Mouse (Mus musculus): Measurements from ENCODE around the gene Cyp4x1. TPM values are rescaled to one million over a fixed set of nuclear protein-coding genes. Genes with fewer than 3 reads are reported as not detected.

Gene Cyp4x1
- polyA plus RNA-seq, 1 experiment from 2014 or later, result 0.06 TPM

GRCm38 (mm10) chr4:115063518-115064239 lies 70.4 kb downstream of the Cyp4x1 start:
- Histone ChIP-seq H3K36me3 (peaks cover 77% of the 10 kb centered on the region), H3K9ac (peak overlapping the region; percentile 98), H3K9me3 (replicated peaks) (no peaks in the 10 kb centered on the region), H3K4me3 (replicated peaks) (peak overlapping the region; percentile 74), H3K4me2 (peak overlapping the region; percentile 99), H3K27ac (peak overlapping the region; percentile 81), H3K27me3 (peaks cover 37% of the 10 kb centered on the region), H3K4me1 (replicated peaks) (peaks cover 63% of the 10 kb centered on the region)
- ATAC-seq (ENCODE audit: low read depth) (no peak), DNase-seq (no peak)
- whole genome bisulfite sequencing (ENCODE audit: insufficient replicate concordance), result 5% methylated on average over 31 of the region's 31 CpGs

- peaks cover 56% of the 10 kb centered on the region for H3K4me1 ChIP-seq (replicated peaks)
Observed at GRCm38 (mm10) chr4:115062875-115063517, 71.1 kb downstream of the Cyp4x1 start.

DNA sequence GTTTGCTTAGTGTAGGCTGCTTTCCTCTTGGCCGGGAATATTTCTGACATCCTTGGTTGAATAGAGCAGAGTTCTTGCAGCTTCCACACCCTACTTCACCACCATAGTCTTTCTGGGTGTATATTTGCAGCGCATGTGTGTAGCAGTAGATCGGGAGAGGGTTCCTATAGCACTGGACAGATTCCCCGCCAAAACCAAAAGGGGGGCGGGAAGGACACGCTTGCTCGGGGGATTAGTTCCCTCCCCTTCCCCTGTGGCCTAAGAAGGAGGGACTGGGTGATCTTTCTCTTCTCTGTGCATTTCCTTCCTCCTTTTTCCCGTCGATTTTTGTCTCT lies 71.6 kb downstream of the Cyp4x1 start:
- H3K4me1 ChIP-seq (replicated peaks), result peaks cover 56% of the 10 kb centered on the region
- ATAC-seq (ENCODE audit: low read depth), result peak; percentile 26
- peak overlapping the region; percentile 99 for H3K4me2 ChIP-seq
- DNase-seq, result no peak
- peak overlapping the region; percentile 98 for H3K9ac ChIP-seq
- no peaks in the 10 kb centered on the region for H3K9me3 ChIP-seq (replicated peaks)
- peaks cover 65% of the 10 kb centered on the region for H3K36me3 ChIP-seq
- peak overlapping the region; percentile 74 for H3K4me3 ChIP-seq (replicated peaks)
- 0% methylated on average over 9 of the region's 9 CpGs for WGBS (ENCODE audit: insufficient replicate concordance)
- peaks cover 37% of the 10 kb centered on the region for H3K27me3 ChIP-seq
- H3K27ac ChIP-seq, result peak overlapping the region; percentile 81

More at GRCm38 (mm10) chr4:115062875-115063517, 71.1 kb downstream of the Cyp4x1 start:
- H3K27me3 ChIP-seq, result peaks cover 37% of the 10 kb centered on the region
- peak overlapping the region; percentile 74 for H3K4me3 ChIP-seq (replicated peaks)
- peak overlapping the region; percentile 99 for H3K4me2 ChIP-seq
- WGBS (ENCODE audit: insufficient replicate concordance), result 0% methylated on average over 41 of the region's 58 CpGs
- peak overlapping the region; percentile 81 for H3K27ac ChIP-seq
- DNase-seq, result peak; percentile 68
- no peaks in the 10 kb centered on the region for H3K9me3 ChIP-seq (replicated peaks)
- ATAC-seq (ENCODE audit: low read depth), result peak; percentile 50
- H3K9ac ChIP-seq, result peak overlapping the region; percentile 98
- H3K36me3 ChIP-seq, result peaks cover 70% of the 10 kb centered on the region

- H3K27ac ChIP-seq, result peak overlapping the region; percentile 99
- H3K27me3 ChIP-seq, result peaks cover 37% of the 10 kb centered on the region
- no peak for DNase-seq
- 15% methylated on average over 3 of the region's 3 CpGs for WGBS (ENCODE audit: insufficient replicate concordance)
- peak overlapping the region; percentile 98 for H3K9ac ChIP-seq
- no peaks in the 10 kb centered on the region for H3K9me3 ChIP-seq (replicated peaks)
- H3K4me3 ChIP-seq (replicated peaks), result peak overlapping the region; percentile 74
- H3K4me2 ChIP-seq, result peak overlapping the region; percentile 99
- peaks cover 48% of the 10 kb centered on the region for H3K36me3 ChIP-seq
- peaks cover 51% of the 10 kb centered on the region for H3K4me1 ChIP-seq (replicated peaks)
- no peak for ATAC-seq (ENCODE audit: low read depth)
Observed at GRCm38 (mm10) chr4:115060753-115061152, 73.3 kb downstream of the Cyp4x1 start.

DNA sequence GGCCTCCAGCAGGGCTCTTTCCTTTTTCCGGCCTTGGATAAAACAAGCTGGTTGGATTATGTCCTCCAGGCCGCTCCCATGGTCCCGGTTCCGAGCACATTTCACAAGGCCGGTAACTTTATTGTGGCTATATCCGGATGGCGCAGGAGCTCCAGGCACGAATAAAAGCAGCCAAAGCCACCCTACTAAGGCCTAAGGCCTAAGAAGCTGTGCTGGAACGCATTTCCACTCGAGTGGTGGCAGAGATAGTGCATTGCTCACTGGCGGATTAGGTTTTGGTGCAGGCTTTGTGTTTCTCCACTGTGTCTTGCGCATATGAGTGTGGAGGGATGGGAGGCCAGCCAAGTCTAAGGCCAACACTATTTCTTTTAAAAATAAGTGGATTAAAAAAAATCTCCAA lies 74.2 kb downstream of the Cyp4x1 start:
- DNase-seq, result no peak
- Histone ChIP-seq H3K27ac (peak overlapping the region; percentile 99), H3K27me3 (peaks cover 41% of the 10 kb centered on the region), H3K36me3 (peaks cover 39% of the 10 kb centered on the region), H3K9ac (peak overlapping the region; percentile 98), H3K4me1 (replicated peaks) (peaks cover 51% of the 10 kb centered on the region), H3K4me3 (replicated peaks) (peak overlapping the region; percentile 74), H3K4me2 (peak overlapping the region; percentile 99), H3K9me3 (replicated peaks) (no peaks in the 10 kb centered on the region)
- WGBS (ENCODE audit: insufficient replicate concordance), result 4% methylated on average over 12 of the region's 12 CpGs
- no peak for ATAC-seq (ENCODE audit: low read depth)

DNA sequence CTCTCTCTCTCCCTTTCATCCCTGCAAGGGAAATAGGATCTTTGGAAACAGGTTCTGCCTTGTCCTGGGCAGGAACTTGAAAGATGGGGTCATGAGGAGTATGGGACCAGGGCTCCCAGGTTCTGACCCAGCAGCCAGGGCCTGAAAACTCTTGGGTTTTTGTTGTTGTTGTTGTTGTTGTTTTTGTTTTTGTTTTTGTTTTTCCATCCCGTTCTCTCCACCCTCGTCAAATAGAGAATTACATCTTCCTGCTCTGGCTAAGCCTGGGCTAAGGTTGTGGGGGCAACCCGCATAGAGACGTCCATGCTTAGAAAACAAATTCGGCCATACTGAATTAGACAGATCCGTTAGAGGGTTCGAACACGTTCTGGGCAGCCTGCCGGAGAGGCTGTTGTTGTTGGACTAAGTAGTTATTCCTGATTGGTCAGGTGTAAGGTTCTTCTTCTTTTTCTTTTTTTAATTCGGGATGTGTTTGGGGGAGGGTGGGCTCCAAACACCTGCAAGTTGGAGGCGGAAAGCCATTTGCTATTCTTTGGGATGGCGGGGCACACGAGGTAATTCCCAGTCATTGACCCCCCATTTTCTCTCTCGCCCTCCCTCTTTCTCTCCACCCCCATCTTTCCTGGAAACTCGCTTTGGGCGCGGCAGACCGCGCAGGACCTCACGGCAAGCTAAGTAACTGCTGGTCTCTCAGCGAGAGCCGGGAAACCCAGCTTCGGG lies 75.0 kb downstream of the Cyp4x1 start:
- Histone ChIP-seq H3K9me3 (replicated peaks) (no peaks in the 10 kb centered on the region), H3K36me3 (peaks cover 30% of the 10 kb centered on the region), H3K4me1 (replicated peaks) (peaks cover 51% of the 10 kb centered on the region), H3K27me3 (peaks cover 35% of the 10 kb centered on the region), H3K9ac (peak overlapping the region; percentile 98), H3K27ac (peak overlapping the region; percentile 99), H3K4me3 (replicated peaks) (peak overlapping the region; percentile 74), H3K4me2 (peak overlapping the region; percentile 99)
- 1% methylated on average over 23 of the region's 23 CpGs for WGBS (ENCODE audit: insufficient replicate concordance)
- peak; percentile 18 for ATAC-seq (ENCODE audit: low read depth)
- DNase-seq, result peak; percentile 70

- H3K4me1 ChIP-seq (replicated peaks), result peaks cover 51% of the 10 kb centered on the region
- peaks cover 23% of the 10 kb centered on the region for H3K36me3 ChIP-seq
- peak overlapping the region; percentile 99 for H3K27ac ChIP-seq
- H3K27me3 ChIP-seq, result peaks cover 34% of the 10 kb centered on the region
- peak overlapping the region; percentile 99 for H3K4me2 ChIP-seq
- H3K4me3 ChIP-seq (replicated peaks), result peak overlapping the region; percentile 74
- DNase-seq, result no peak
- WGBS (ENCODE audit: insufficient replicate concordance), result under 1% methylated on average over 20 of the region's 20 CpGs
- H3K9me3 ChIP-seq (replicated peaks), result no peaks in the 10 kb centered on the region
- ATAC-seq (ENCODE audit: low read depth), result no peak
- peak overlapping the region; percentile 98 for H3K9ac ChIP-seq
Observed at GRCm38 (mm10) chr4:115058317-115058761, 75.7 kb downstream of the Cyp4x1 start.

- Histone ChIP-seq H3K4me1 (replicated peaks) (peaks cover 50% of the 10 kb centered on the region), H3K36me3 (peaks cover 18% of the 10 kb centered on the region), H3K4me2 (peak overlapping the region; percentile 99), H3K9me3 (replicated peaks) (no peaks in the 10 kb centered on the region), H3K27ac (peak overlapping the region; percentile 99), H3K4me3 (replicated peaks) (peak overlapping the region; percentile 74), H3K27me3 (peaks cover 30% of the 10 kb centered on the region), H3K9ac (peak overlapping the region; percentile 98)
- ATAC-seq (ENCODE audit: low read depth) (peak; percentile 6), DNase-seq (no peak)
- under 1% methylated on average over 33 of the region's 33 CpGs for WGBS (ENCODE audit: insufficient replicate concordance)
Observed at GRCm38 (mm10) chr4:115057674-115058316, 76.3 kb downstream of the Cyp4x1 start.

GRCm38 (mm10) chr4:115056921-115057673 lies 77.0 kb downstream of the Cyp4x1 start:
- Histone ChIP-seq H3K9ac (peak overlapping the region; percentile 98), H3K36me3 (peaks cover 13% of the 10 kb centered on the region), H3K4me3 (replicated peaks) (peak overlapping the region; percentile 74), H3K9me3 (replicated peaks) (no peaks in the 10 kb centered on the region), H3K27ac (peak overlapping the region; percentile 99), H3K4me2 (peak overlapping the region; percentile 99), H3K27me3 (peaks cover 30% of the 10 kb centered on the region; the same call in 1 of the 2 replicates), H3K4me1 (replicated peaks) (peaks cover 50% of the 10 kb centered on the region)
- DNase-seq (peak; percentile 60), ATAC-seq (ENCODE audit: low read depth) (peak; percentile 51)
- under 1% methylated on average over 47 of the region's 48 CpGs for WGBS (ENCODE audit: insufficient replicate concordance)

GRCm38 (mm10) chr4:115056371-115056920 lies 77.6 kb downstream of the Cyp4x1 start, which contains the start of gene Tal1:
TSS of gene Tal1 (plus strand) at chr4:115056426.
- peak; percentile 90 for DNase-seq
- Histone ChIP-seq H3K27ac (peak within 1 kb of the TSS; percentile 99), H3K27me3 (peaks cover 27% of the 10 kb centered on the region; the same call in 1 of the 2 replicates), H3K4me3 (replicated peaks) (peak within 1 kb of the TSS; percentile 74), H3K36me3 (peaks cover 8% of the 10 kb centered on the region; the same call in 1 of the 2 replicates), H3K9me3 (replicated peaks) (no peaks in the 10 kb centered on the region), H3K4me2 (peak within 1 kb of the TSS; percentile 99), H3K4me1 (replicated peaks) (peaks cover 51% of the 10 kb centered on the region), H3K9ac (peak within 1 kb of the TSS; percentile 98)
- peak; percentile 80 for ATAC-seq (ENCODE audit: low read depth)
- under 1% methylated on average over 60 of the region's 60 CpGs for WGBS (ENCODE audit: insufficient replicate concordance)

Measured in liver, embryonic 13.5 days (tissue).